In genomic region chr15:31264827-31265226, GRCm38 (mm10) we compare ENCODE assay signal across 9 mouse cellular contexts. TPM values are rescaled to one million over a fixed set of nuclear protein-coding genes. Genes with fewer than 3 reads are reported as not detected.
DNase-seq lines count a peak whose midpoint lies in the region; ATAC-seq lines count a peak whose summit lies in the region.
"Had no signal": no experiment of that assay in that cellular context is flagged by ENCODE, and none has a peak within 500 bp of the region (broad histone marks: within the 10 kb centered on the region; RNA-seq: fewer than 3 reads in every experiment).

No protein-coding gene starts in this region.

- H3K27me3 ChIP-seq in hindbrain, embryonic 16.5 days (replicated peaks; ENCODE audit: control insufficient read depth, insufficient read depth, low read length): no peaks in the 10 kb centered on the region

- H3K4me3 ChIP-seq in hindbrain, embryonic 16.5 days (ENCODE audit: low read length): no peak overlapping the region

- peak; percentile 63 for DNase-seq in Muller cell, postnatal 12 days (ENCODE audit: inconsistent ontology term)
- DNase-seq in cerebellum, postnatal 10 days: peak; percentile 90 to 91
- peak; percentile 86 to 90 for DNase-seq in frontal cortex, postnatal 36 days (ENCODE audit: low spot score in 2 of 2)
- peak; percentile 89 to 92 for DNase-seq in left cerebral cortex, adult 18-20 months (ENCODE audit: low spot score in 2 of 2)
- DNase-seq in lung, postnatal 4 days: peak; percentile 75 to 82
- peak; percentile 91 to 93 for DNase-seq in right cerebral cortex, adult 2 months (ENCODE audit: low spot score in 2 of 2)
- peak; percentile 43 for DNase-seq in urinary bladder, adult 2 months (ENCODE audit: low spot score)

- WGBS in hindbrain, embryonic 16.5 days: 23% methylated on average over 6 of the region's 6 CpGs

- H3K4me2 ChIP-seq in hindbrain, embryonic 16.5 days (ENCODE audit: low read length): no peak overlapping the region

- no peaks in the 10 kb centered on the region for H3K4me1 ChIP-seq in hindbrain, embryonic 16.5 days (ENCODE audit: control insufficient read depth, insufficient read depth, low read depth, low read length)

- ATAC-seq in hindbrain, embryonic 16.5 days: peak; percentile 94

- H3K27ac ChIP-seq in hindbrain, embryonic 16.5 days (ENCODE audit: low read depth, low read length): no peak overlapping the region
- H3K27ac ChIP-seq: macrophage had no signal

- H3K36me3 ChIP-seq in hindbrain, embryonic 16.5 days (ENCODE audit: control insufficient read depth, insufficient read depth, low read length): no peaks in the 10 kb centered on the region

- no peak overlapping the region for H3K9ac ChIP-seq in hindbrain, embryonic 16.5 days (ENCODE audit: low read depth, low read length)

- no peaks in the 10 kb centered on the region for H3K9me3 ChIP-seq in hindbrain, embryonic 16.5 days (ENCODE audit: control insufficient read depth, low read length)

RNA-seq across cellular contexts. Expression of gene Dap, which starts 40.7 kb away (rescaled TPM):
- polyA plus RNA-seq in hindbrain, embryonic 16.5 days (2015; fragmentation: Nextera tagmentation; extraction: Ambion mirVana): 20.9 and 24.8 TPM in 2 replicates
- total RNA-seq in left cerebral cortex, adult 18-20 months (2021): 1 to 10 TPM; 5.8 to 8.1 TPM
- 210 and 243 TPM in 2 replicates for polyA plus RNA-seq in urinary bladder, adult 2 months (2012; rRNA removed)
